Mouse (Mus musculus) bone marrow, adult 2 months (tissue): Measurements from ENCODE around the gene Selenoo.

Experiments used
- CTCF ChIP-seq: fragments of 200-500 bp; IDR thresholded peaks from 2 replicates; pipeline ENCODE4 v1.5.1; 2011; ENCODE audit warnings: low read length, control low read depth; ENCODE audit not compliant: control insufficient read depth, insufficient read depth
- POLR2A ChIP-seq: fragments of 200-500 bp; IDR thresholded peaks from 2 replicates; pipeline ENCODE4 v1.6.1; 2011; ENCODE audit warnings: low read depth, mild to moderate bottlenecking, control low read depth, low read length, borderline replicate concordance; ENCODE audit not compliant: control insufficient read depth

DNA sequence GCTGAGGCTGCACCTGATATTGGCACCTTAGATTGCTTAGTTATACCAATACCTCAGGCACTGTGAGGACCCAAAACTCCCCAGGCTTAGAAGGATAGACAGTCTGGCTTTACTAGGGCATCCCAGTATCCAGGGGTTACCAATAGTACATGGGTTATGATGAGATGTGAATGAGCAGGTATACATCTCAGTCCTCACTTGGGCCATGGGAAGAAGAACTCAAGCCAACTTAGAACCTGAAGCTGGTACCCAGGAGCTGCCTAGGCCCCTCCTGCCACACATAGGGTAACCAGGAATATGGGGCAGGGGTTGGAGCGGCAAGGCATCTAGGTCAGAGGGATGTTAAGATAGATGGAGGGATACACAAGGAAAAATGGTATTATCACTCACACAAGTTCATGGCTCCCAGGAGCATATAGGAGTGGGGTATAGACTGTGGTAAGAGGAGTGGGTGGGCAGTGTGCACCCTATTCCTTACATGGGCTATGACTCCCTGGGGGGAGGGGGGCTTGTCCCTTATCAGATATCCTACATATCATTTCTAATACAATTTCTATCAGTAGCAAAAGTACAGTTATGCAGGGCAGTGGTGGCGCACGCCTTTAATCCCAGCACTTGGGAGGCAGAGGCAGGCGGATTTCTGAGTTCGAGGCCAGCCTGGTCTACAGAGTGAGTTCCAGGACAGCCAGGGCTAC is 47.7 kb downstream of the Selenoo start:
- TF ChIP-seq CTCF, result no peak
- TF ChIP-seq POLR2A, result no peak
